Mouse (Mus musculus): ENCODE data around the gene Zhx3. TPM values are rescaled to one million over a fixed set of nuclear protein-coding genes. Genes with fewer than 3 reads are reported as not detected.

The Zhx3 gene
- polyA plus RNA-seq, 1 experiment from 2014 or later = 13.3 TPM

GRCm38 (mm10) chr2:160908607-160909006 is 35.8 kb upstream of the Zhx3 start:
- H3K4me1 ChIP-seq = peaks cover 33% of the 10 kb centered on the region
- 62% methylated on average over 18 of the region's 18 CpGs for WGBS
- H3K4me2 ChIP-seq = no peak overlapping the region
- ATAC-seq (ENCODE audit: insufficient number of reproducible peaks, low FRiP score, low TSS enrichment, low read depth) = no peak
- peaks cover 41% of the 10 kb centered on the region for H3K36me3 ChIP-seq
- H3K4me3 ChIP-seq = no peak overlapping the region
- no peak overlapping the region for H3K9ac ChIP-seq
- H3K27ac ChIP-seq = no peak overlapping the region
- H3K9me3 ChIP-seq = no peaks in the 10 kb centered on the region
- peaks cover 15% of the 10 kb centered on the region; the same call in 1 of the 2 replicates for H3K27me3 ChIP-seq

DNA sequence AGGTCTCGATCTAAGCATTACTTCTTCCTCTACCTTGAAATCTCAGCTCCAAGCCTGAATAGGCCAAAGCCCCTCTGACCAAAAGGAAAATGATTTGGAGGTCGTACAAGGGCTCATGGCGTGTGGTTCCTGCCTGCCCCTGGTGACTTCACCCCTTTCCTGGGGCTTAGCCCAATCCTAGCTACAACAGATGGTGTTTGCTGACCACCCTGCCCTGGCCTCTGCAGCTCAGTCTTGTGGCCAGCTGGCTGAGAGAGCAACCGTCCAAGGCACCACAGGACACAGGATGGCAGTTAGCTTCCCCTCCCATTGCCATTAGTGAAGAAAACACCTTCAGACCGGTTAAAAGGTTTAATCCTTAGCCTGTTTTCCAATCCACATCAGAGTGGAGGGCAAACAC is 33.3 kb upstream of the Zhx3 start:
- H3K9me3 ChIP-seq = no peaks in the 10 kb centered on the region
- no peak overlapping the region for H3K27ac ChIP-seq
- WGBS = 76% methylated on average over 5 of the region's 5 CpGs
- H3K4me1 ChIP-seq = peaks cover 19% of the 10 kb centered on the region
- H3K27me3 ChIP-seq = 0 out of 2 replicates have a peak, but pooled peaks cover 4% of the 10 kb centered on the region
- H3K4me3 ChIP-seq = no peak overlapping the region
- no peak overlapping the region for H3K4me2 ChIP-seq
- ATAC-seq (ENCODE audit: insufficient number of reproducible peaks, low FRiP score, low TSS enrichment, low read depth) = no peak
- H3K9ac ChIP-seq = no peak overlapping the region
- H3K36me3 ChIP-seq = peaks cover 41% of the 10 kb centered on the region

DNA sequence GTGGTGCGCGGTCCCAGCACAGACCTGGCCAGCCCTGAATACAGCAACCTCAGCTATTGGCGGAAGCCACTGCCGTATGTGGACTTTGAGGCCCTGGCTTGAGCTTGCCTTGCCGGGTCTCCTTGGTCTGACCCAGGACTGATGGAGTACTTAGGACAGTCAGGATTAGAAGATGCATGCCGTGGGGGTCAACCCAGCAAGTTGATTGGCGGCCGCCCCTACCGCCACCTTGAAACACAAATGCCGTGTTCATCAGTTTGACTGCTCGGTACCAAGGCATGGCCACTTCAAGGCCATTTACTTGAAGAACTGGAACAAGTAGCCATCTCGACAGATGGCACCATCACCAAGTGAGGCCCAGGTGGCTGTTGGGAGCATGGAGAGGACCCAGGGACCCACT is 32.5 kb upstream of the Zhx3 start:
- no peak overlapping the region for H3K27ac ChIP-seq
- H3K27me3 ChIP-seq = 0 out of 2 replicates have a peak, but pooled peaks cover 4% of the 10 kb centered on the region
- no peaks in the 10 kb centered on the region for H3K9me3 ChIP-seq
- no peak overlapping the region for H3K4me3 ChIP-seq
- no peak overlapping the region for H3K4me2 ChIP-seq
- H3K4me1 ChIP-seq = peaks cover 14% of the 10 kb centered on the region
- no peak for ATAC-seq (ENCODE audit: insufficient number of reproducible peaks, low FRiP score, low TSS enrichment, low read depth)
- WGBS = 92% methylated on average over 12 of the region's 12 CpGs
- peaks cover 41% of the 10 kb centered on the region for H3K36me3 ChIP-seq
- H3K9ac ChIP-seq = no peak overlapping the region

GRCm38 (mm10) chr2:160901656-160902412 is 29.0 kb upstream of the Zhx3 start:
- no peak for ATAC-seq (ENCODE audit: insufficient number of reproducible peaks, low FRiP score, low TSS enrichment, low read depth)
- Histone ChIP-seq H3K4me2 (no peak overlapping the region), H3K4me3 (no peak overlapping the region), H3K4me1 (peaks cover 5% of the 10 kb centered on the region), H3K36me3 (peaks cover 21% of the 10 kb centered on the region), H3K27ac (no peak overlapping the region), H3K9me3 (no peaks in the 10 kb centered on the region), H3K9ac (no peak overlapping the region), H3K27me3 (no peaks in the 10 kb centered on the region)
- 77% methylated on average over 7 of the region's 7 CpGs for WGBS

- Histone ChIP-seq H3K4me1 (peaks cover 16% of the 10 kb centered on the region), H3K27me3 (no peaks in the 10 kb centered on the region), H3K27ac (no peak overlapping the region), H3K9me3 (no peaks in the 10 kb centered on the region), H3K9ac (no peak overlapping the region), H3K4me2 (no peak overlapping the region), H3K4me3 (no peak overlapping the region), H3K36me3 (0 out of 2 replicates have a peak, but pooled peaks cover 3% of the 10 kb centered on the region)
- ATAC-seq (ENCODE audit: insufficient number of reproducible peaks, low FRiP score, low TSS enrichment, low read depth) = no peak
- 71% methylated on average over 9 of the region's 9 CpGs for WGBS
These were observed 18.9 kb upstream of the Zhx3 start for GRCm38 (mm10) chr2:160891697-160892096.

DNA sequence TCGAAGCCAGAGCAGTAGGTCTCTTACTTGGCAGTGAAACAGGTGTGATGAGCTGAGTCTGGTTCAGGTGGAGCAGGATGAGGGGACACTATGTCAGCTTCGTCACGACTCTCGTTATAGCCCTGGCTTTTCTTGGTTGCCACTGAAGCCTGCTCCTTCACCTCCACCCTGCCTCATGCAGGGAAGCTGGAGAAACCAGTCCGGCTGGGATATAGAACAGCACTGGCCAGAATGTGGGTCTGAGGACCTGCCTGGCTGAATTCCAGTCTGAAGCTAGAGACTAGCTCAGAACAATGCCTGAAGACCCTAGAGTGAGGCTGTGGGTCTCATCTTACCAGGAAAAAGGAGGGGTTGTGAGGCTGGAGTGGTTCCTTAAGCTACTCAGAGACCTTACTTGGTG is 18.2 kb upstream of the Zhx3 start:
- WGBS = 66% methylated on average over 5 of the region's 5 CpGs
- no peak overlapping the region for H3K27ac ChIP-seq

DNA sequence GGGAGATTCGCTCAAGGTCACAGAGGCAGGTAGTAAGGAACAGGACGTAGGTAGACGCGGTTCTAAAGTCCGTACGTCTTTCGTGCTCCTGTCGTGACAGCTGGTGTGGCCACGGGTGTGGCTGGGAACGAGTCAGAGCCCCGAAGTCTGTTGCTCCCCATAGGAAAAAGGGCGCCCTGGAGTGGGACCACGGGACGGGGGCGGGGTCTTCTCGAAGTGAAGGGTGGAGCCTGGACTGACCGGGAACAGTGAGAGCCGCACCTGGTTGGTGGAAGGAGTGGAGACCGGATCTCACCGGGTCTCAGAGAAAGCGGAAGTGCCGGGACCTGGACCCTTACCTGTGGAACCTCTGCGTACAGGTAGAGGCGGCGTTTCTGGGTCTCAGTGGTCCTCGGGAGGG is 15.1 kb upstream of the Zhx3 start:
- peak overlapping the region; percentile 14; the same call in 1 of the 2 replicates for H3K9ac ChIP-seq
- H3K4me3 ChIP-seq = peak overlapping the region; percentile 50
- H3K9me3 ChIP-seq = no peaks in the 10 kb centered on the region
- ATAC-seq (ENCODE audit: insufficient number of reproducible peaks, low FRiP score, low TSS enrichment, low read depth) = peak; percentile 33; the same call in 1 of the 2 replicates
- peak overlapping the region; percentile 95 for H3K4me2 ChIP-seq
- peaks cover 16% of the 10 kb centered on the region for H3K4me1 ChIP-seq
- under 1% methylated on average over 26 of the region's 26 CpGs for WGBS
- H3K27ac ChIP-seq = no peak overlapping the region
- H3K27me3 ChIP-seq = no peaks in the 10 kb centered on the region
- no peaks in the 10 kb centered on the region for H3K36me3 ChIP-seq

More for the DNA sequence above, 18.2 kb upstream of the Zhx3 start:
- no peaks in the 10 kb centered on the region for H3K9me3 ChIP-seq
- H3K27me3 ChIP-seq = no peaks in the 10 kb centered on the region
- 0 out of 2 replicates have a peak, but pooled peaks cover 2% of the 10 kb centered on the region for H3K36me3 ChIP-seq
- no peak overlapping the region for H3K4me2 ChIP-seq
- peaks cover 16% of the 10 kb centered on the region for H3K4me1 ChIP-seq
- H3K4me3 ChIP-seq = no peak overlapping the region
- no peak overlapping the region for H3K9ac ChIP-seq
- ATAC-seq (ENCODE audit: insufficient number of reproducible peaks, low FRiP score, low TSS enrichment, low read depth) = no peak

DNA sequence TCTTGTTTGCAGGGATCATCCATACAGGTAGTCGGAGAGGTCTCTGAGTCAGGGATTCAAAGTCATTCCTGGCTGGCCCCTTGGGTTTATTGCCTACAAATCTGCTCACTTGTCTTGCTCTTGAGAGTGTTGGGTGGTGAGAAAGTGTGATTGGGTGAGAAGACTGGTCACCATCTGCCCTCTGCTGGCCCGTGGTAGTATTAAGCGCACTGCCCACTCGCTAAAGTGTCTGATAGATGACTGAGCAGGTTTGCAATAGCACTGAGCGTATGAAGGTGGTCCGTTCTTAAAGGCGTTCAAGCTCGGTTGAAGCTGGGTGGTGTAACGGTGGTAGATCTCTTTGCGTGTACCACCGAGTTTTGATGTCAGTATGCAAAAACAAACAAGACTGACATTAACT is 14.5 kb upstream of the Zhx3 start:
- H3K4me3 ChIP-seq = peak overlapping the region; percentile 50
- 0 out of 2 replicates have a peak overlapping the region, but pooled peaks have one; percentile 14 for H3K9ac ChIP-seq
- H3K4me2 ChIP-seq = peak overlapping the region; percentile 95
- no peaks in the 10 kb centered on the region for H3K36me3 ChIP-seq
- peak; percentile 45; the same call in 1 of the 2 replicates for ATAC-seq (ENCODE audit: insufficient number of reproducible peaks, low FRiP score, low TSS enrichment, low read depth)
- peaks cover 16% of the 10 kb centered on the region for H3K4me1 ChIP-seq
- H3K27ac ChIP-seq = no peak overlapping the region
- H3K9me3 ChIP-seq = no peaks in the 10 kb centered on the region
- H3K27me3 ChIP-seq = no peaks in the 10 kb centered on the region
- 1% methylated on average over 11 of the region's 11 CpGs for WGBS

DNA sequence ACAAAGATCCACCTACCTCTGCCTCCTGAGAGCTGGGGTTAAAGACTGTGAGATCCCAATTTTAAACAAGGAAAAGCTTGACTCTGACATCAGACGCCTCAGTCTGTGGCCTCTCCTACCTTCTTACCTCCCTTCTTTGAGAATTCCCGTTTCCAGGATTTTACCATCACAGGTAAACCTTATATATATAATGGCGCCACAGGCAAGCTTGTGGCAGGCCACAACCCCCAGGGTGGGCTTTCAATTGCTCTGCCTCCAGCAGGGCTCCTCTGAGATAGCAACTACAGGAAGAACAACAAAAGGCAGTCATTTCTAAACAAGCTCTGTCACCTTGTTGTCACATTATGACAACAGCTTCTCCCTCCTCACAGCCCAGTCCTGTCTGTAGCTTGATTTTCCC is 13.4 kb upstream of the Zhx3 start:
- Histone ChIP-seq H3K9ac (no peak overlapping the region), H3K36me3 (no peaks in the 10 kb centered on the region), H3K27me3 (no peaks in the 10 kb centered on the region), H3K4me2 (no peak overlapping the region), H3K4me1 (peaks cover 22% of the 10 kb centered on the region), H3K4me3 (no peak overlapping the region), H3K9me3 (no peaks in the 10 kb centered on the region), H3K27ac (no peak overlapping the region)
- WGBS = 57% methylated on average over 3 of the region's 3 CpGs
- no peak for ATAC-seq (ENCODE audit: insufficient number of reproducible peaks, low FRiP score, low TSS enrichment, low read depth)

GRCm38 (mm10) chr2:160884830-160885229 is 12.0 kb upstream of the Zhx3 start:
- no peaks in the 10 kb centered on the region for H3K9me3 ChIP-seq
- ATAC-seq (ENCODE audit: insufficient number of reproducible peaks, low FRiP score, low TSS enrichment, low read depth) = no peak
- WGBS = 26% methylated on average over 2 of the region's 2 CpGs
- no peak overlapping the region for H3K4me2 ChIP-seq
- H3K4me3 ChIP-seq = no peak overlapping the region
- H3K9ac ChIP-seq = no peak overlapping the region
- H3K27ac ChIP-seq = no peak overlapping the region
- H3K4me1 ChIP-seq = peaks cover 29% of the 10 kb centered on the region
- H3K36me3 ChIP-seq = no peaks in the 10 kb centered on the region
- H3K27me3 ChIP-seq = no peaks in the 10 kb centered on the region

DNA sequence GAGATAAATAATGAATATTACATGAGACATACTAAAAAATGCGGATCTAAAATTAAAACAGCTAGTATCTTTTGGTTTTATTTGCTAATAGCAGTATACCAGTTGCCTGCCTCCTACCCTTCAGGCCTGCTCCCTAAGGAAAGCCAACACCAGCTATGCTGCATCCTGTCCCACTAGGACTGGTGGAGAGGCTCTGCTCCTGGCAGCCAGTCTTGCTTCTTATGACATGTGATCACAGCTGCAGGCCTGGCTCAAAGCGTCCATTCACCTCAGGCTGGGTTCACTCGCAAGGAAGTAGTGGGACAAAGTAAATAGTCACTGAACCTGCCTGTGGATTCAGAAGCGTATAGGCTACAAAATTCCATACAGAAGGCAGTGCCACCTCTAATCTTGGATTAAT is 11.1 kb upstream of the Zhx3 start:
- H3K27me3 ChIP-seq = no peaks in the 10 kb centered on the region
- H3K4me1 ChIP-seq = peaks cover 29% of the 10 kb centered on the region
- H3K27ac ChIP-seq = no peak overlapping the region
- ATAC-seq (ENCODE audit: insufficient number of reproducible peaks, low FRiP score, low TSS enrichment, low read depth) = no peak
- no peak overlapping the region for H3K4me2 ChIP-seq
- no peaks in the 10 kb centered on the region for H3K9me3 ChIP-seq
- H3K4me3 ChIP-seq = no peak overlapping the region
- no peaks in the 10 kb centered on the region for H3K36me3 ChIP-seq
- WGBS = 73% methylated on average over 4 of the region's 4 CpGs
- H3K9ac ChIP-seq = no peak overlapping the region

- Histone ChIP-seq H3K27ac (no peak overlapping the region), H3K4me1 (peaks cover 16% of the 10 kb centered on the region), H3K27me3 (no peaks in the 10 kb centered on the region), H3K4me3 (no peak overlapping the region), H3K9ac (no peak overlapping the region), H3K36me3 (no peaks in the 10 kb centered on the region), H3K9me3 (no peaks in the 10 kb centered on the region), H3K4me2 (no peak overlapping the region)
- 64% methylated on average over 5 of the region's 5 CpGs for WGBS
- no peak for ATAC-seq (ENCODE audit: insufficient number of reproducible peaks, low FRiP score, low TSS enrichment, low read depth)
These were observed 9.6 kb upstream of the Zhx3 start for GRCm38 (mm10) chr2:160882436-160882835.
